Mouse (Mus musculus) spleen, postnatal 14 days (tissue): ENCODE measurements around the gene Fam120b.

Source experiments
- DNase-seq, 2 experiments: peaks; one replicate each; pipeline ENCODE4 v3.0.0; 2021 to 2022; ENCODE audit warnings: low spot score in 2 of 2

Fam120b gene

GRCm38 (mm10) chr17:15395997-15396675 is at the start of gene Fam120b:
TSS of gene Fam120b (plus strand) at chr17:15396202.
- peak; percentile 49 to 60 for DNase-seq

- DNase-seq, result no peak
Measured at GRCm38 (mm10) chr17:15350152-15350551, 45.9 kb upstream of the Fam120b start.

DNA sequence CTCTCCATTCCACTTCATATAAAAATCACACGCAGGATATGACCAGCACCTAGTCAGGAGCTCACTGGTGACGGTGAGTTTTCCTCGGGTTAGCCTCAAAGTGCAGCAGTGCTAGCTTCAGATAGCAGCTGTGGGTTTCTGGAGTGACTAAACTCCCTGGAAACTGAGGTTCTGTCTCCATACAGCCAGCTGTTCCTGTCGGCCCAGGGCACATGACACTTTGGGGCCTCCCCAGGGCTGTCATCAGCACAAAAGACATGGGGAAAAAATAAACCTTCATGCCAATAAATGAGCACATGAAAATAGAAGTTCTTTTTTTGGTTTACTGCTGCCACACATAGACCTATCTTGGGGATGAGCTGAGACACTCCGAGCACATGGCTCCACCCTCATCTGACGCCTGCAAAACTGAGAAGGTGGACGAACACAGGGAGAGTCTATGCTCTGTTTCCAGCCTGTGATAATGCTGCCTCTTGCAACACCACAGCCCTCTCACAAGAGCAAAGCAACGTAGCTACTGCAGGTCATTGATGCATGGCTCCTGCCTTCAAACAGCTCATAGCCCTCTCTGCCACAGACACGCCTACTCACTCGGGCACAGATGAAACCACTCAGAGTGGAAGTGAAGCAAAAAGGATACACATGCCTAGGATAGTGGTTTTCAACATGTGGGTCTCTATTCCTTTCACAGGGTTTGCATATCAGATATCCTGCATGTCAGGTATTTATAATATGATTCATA is 43.0 kb upstream of the Fam120b start:
- DNase-seq, result peak in 1 of 2 experiments; percentile 30

DNA sequence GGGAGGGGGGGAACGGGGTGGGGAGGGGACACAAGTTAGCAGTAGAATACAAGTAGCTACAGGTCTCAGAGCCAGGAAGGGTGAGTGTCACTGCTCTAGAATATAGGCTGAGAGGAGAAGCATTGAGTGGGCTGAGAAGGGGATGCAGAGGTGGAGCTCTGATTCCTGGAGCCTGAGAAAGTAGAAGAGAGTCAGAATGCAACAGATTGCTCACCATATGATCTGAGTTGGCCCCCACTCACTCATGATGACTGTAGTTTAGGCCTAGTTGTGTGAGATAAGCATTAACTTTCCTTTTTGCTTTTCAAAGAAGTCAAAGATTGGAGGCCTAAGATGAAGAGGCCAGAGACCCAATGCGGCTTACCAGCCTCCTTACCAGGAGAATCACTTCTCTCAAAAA is 42.0 kb upstream of the Fam120b start:
- no peak for DNase-seq

GRCm38 (mm10) chr17:15355072-15355471 is 40.9 kb upstream of the Fam120b start:
- DNase-seq, result no peak

- no peak for DNase-seq
Measured at GRCm38 (mm10) chr17:15356526-15356925, 39.5 kb upstream of the Fam120b start.

DNA sequence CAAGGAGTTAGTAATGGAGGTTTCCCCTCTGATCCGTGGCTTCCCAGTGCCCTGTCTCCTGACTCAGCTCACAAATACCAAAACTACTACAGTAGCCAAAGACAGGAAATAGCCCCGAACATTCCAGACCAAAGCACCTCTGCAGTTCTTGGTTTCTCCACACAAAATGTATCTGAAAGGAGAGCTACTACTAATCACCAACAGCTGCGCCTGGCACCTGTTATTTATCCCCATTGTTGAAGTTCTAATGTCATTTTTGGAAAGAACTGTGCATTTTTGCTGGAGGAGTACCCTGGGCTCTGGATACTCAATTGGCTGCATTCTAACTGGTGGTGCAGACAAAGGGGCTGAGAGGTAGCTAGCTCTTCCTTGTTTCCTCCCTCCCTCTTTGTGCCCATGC is 38.9 kb upstream of the Fam120b start:
- DNase-seq, result no peak

DNA sequence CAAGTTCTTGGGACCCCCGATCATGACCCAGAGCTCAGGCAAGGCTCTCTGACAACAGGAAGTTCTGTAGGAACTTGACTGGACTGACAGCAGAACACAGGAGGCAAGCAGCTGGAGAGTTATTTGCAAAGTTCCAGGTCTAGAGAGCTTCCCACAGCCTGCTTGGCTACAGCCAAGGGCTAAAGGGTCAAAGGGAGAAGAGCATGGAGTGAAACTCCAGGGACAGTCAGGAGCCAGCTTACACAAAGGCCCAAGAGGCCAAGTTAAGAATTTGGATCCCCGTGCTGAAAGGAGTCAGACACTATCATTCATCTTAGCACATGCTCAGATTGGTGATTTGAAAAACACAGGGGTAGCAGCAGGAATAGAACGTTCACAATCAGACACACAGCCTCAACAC is 32.3 kb upstream of the Fam120b start:
- no peak for DNase-seq

DNA sequence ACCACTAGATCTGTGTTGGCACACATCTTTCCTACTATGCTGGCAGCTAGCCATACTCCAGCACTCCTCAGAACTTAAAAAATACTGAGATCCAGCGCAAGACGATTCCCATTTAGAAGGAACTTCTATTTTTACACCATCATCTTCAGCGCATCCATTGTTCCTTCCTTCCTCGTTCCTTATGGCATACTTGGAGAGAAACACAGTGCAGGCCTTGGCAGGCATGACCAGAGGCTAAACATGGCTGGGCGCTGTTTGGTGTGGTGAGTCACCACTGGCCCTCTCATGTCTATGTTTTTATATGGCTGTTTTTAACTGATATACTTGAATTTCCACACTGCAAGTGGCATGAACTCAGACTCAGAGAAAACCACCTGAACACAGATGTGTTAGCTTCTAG is 30.4 kb upstream of the Fam120b start:
- no peak for DNase-seq

GRCm38 (mm10) chr17:15370401-15370800 is 25.6 kb upstream of the Fam120b start:
- DNase-seq, result no peak

DNA sequence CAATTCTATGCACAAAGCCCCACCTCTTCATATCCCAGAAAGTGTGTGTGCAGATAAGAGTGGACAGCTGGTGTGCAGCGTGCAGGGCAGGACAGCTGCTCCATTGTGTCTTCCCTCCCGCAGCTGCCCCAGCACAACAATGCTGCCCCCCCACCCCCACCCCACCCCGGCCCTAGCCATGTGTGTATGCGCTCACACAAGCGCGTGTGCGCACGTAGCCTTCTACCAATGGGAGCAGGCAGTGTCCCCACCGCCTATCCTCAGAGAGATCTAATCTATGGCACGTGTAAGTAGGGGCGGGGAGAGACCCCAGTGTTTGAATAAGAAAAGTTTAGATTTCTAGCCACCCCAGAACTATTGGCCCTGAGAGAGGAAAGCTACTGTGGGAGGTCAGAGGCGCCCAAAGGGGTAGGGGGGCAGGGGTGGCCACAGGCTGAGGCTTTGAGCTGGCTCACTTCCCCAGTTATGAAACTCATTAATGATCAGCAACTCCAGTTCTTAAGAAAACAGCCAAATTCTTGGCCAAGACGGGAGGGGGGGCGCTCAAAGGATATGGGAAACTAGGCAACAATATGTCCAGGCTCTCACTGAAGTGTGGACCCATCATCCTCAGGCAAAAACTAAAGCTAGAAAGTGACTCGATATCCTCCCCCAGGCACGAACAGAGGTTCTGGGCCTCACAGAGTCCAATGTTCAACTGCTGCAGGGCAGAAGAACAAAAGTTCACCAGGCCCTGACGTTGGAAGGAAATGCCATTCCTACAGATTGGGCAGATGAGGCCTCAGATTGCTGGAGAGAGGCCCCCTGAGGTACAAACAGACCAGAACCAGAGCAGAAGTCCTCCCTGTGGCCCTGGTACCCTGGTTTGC is 23.8 kb upstream of the Fam120b start:
- no peak for DNase-seq

GRCm38 (mm10) chr17:15372931-15373652 is 22.9 kb upstream of the Fam120b start:
- DNase-seq, result no peak

DNA sequence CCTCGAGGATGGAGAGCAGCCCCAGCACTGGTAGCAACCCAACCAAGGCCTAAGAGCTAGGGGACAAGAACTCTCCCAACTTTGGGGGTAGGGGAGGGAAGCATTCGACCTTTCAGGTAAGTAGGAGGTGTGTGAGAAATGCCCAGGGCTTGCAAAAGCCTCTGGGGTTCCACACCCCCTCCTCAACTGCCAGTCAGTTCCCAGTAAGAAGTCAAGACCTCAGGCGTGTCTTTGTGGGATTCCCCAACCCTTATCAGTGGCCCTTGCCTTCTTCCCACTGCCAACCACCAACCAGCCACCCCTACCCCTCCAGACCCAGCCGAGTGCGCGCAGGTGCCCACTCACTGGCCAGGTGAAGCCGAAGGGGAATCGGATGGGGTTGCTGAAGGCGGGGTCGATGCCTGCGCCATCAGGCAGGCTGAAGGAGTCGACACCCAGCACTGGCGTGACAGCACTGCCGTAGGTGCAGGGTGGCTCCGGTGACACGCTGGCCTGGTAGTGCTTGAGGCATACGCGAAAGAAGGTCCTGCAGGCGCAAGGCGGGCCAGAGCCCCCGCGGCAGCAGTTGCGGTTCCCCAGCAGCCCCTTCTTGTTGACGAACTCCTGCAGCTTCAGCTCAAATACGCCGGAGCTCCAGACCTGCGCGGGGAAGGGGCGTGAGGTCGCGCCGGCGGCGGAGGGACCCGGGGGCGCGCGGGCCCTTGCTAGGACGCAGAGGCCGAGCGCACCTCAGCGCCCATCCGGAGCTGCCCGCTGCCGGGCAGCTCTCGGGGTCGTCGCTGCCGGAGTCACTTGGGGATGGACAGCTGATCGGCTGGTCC is 21.5 kb upstream of the Fam120b start:
- no peak for DNase-seq

DNA sequence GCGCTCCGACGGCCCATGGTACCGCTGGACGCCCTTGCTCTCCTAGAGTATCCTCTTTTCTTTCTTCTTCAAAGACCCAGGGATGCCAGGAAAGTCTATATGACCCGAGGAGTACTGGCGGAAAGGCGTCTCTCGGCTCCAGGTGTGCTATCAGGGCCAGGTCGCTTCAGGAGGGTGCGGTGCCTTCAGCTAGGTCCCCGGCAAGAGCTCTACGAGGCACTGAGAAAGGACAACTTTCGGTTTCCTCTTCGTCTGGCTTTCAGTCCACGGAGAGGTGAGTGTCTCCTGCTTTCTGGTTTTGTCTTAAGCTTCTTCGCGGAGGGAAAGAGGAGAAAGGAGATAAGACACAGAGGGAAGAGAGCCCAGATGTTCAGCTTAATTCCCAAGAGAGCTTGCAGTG is 20.8 kb upstream of the Fam120b start:
- no peak for DNase-seq

DNA sequence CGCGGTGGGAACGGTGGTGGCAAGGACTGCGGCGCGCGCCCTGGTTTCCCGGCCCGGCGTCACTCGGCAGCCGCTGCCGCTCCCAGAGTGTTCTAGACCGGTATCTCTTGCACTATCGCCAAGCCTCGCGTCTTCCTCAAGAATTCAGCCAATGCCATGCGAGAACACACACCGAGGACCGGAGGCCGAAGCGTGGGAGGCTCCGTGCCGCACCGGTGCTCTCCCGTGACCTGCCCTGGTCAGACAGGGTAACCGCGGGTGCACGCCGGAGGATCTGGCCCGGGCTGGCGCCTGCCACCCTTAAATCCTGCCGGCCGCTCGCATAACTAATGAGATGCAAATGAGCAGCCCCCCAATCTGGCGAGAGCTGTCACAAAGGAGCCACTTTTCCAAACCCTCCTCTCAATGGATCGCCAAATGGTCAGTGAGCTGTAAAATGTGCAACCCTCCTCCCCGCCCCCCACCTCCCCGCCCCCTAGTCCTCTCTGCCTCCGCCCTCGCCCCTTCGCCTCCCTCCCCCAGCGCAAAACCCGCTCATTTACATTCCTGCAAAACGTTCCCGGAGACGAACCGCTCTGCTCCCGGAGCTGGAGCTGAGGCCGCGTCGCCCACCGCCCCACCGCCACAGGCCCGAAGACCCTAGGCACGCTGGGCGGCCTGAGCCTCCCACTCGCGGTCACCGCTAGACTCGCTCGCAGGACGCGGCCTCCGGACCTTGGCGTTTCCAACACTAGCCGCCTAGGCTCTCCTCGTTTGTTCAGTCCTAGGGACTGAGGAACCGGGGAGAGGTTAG is 20.1 kb upstream of the Fam120b start:
- DNase-seq, result peak in 1 of 2 experiments; percentile 30

- DNase-seq, result no peak
Measured at GRCm38 (mm10) chr17:15376494-15377181, 19.4 kb upstream of the Fam120b start, which contains the start of gene Dll1. TSS of gene Dll1 (minus strand) at chr17:15376872.

DNA sequence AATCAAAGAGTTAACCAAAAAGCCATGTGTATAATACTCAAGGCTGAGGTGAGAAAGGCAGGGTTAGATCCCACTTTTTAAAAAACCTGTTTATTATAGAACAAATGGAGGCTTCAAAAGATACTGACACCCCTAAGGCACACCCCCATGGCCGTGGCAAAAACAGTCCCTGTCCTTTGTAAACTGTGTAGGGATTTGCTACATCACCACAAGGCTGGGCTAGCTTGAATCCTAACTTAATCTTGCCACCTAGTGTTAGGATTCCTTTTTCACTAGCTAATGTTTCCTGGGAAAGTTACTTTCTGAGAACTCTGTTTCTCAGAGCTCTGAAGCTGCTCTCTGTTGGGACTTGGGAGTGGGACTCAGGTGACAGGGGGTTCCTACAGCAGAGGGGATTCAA is 18.1 kb upstream of the Fam120b start:
- no peak for DNase-seq

DNA sequence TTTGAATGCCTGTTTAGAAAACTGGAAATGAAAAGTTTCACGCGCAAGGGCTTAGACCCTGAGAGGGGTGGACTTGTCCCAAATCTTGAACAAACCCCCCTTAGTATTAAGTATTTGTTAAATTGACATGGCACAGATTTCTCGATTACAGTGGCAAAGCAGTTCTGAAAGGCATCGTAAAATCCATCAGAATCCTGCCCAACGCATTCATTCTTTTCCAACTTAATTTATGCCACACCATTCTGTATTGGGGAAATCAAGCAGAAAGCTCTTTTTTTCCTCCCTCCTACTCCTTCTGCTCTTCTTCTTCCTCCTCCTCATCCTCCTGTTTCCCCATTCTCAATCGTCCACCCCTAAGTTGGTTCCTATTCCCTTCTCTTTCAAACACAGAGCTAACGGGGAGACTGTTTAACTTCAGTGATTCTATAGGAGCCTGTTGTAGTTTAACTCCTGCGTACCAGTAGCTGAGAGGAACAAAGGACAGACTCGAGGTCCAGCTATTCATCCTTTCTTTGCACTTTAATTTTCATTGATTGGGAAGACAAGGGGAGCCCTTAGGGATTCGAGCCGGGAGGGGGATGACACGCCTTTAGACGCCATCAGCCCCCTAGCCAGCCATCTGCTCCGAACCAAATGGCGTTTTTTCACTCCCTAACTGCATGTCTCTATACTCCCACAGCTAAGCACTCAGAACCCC is 17.4 kb upstream of the Fam120b start:
- no peak for DNase-seq
